8 mouse cellular contexts compared by ENCODE assay signal in genomic region chr9:20898511-20899073, GRCm38 (mm10). TPM values are rescaled to one million over a fixed set of nuclear protein-coding genes. Genes with fewer than 3 reads are reported as not detected.
DNase-seq lines count a peak whose midpoint lies in the region; ATAC-seq lines count a peak whose summit lies in the region.

Gene Eif3g (minus strand): TSS chr9:20898623.

- peak within 1 kb of the TSS; percentile 87 for H3K4me2 ChIP-seq in hindbrain, embryonic 14.5 days (replicated peaks)

- DNase-seq in cerebellum, postnatal 36 days: peak; percentile 83 to 85
- peak; percentile 84 for DNase-seq in frontal cortex, postnatal 36 days (ENCODE audit: low spot score in 2 of 2)
- DNase-seq in hindbrain, embryonic 14.5 days (ENCODE audit: low spot score): peak; percentile 91
- peak; percentile 64 to 76 for DNase-seq in left cerebral cortex, adult 8-10 months (ENCODE audit: low spot score in 2 of 2)
- DNase-seq in right cerebral cortex, adult 2 months (ENCODE audit: low spot score in 2 of 2): peak; percentile 82 to 84
- DNase-seq in urinary bladder, postnatal 10 days (ENCODE audit: low spot score): peak; percentile 67

- peak within 1 kb of the TSS; percentile 90 for H3K4me3 ChIP-seq in hindbrain, embryonic 14.5 days (replicated peaks; ENCODE audit: low read length)
- H3K4me3 ChIP-seq in megakaryocyte, embryonic 14.5 days (replicated peaks): peak within 1 kb of the TSS; percentile 98

- peak; percentile 89 for ATAC-seq in activated CD4-positive, CD25-positive, alpha-beta regulatory T cell, adult 4 months
- ATAC-seq in hindbrain, embryonic 14.5 days (ENCODE audit: low FRiP score): peak; percentile 88

- H3K36me3 ChIP-seq in hindbrain, embryonic 14.5 days (replicated peaks; ENCODE audit: control insufficient read depth, insufficient read depth): peaks cover 34% of the 10 kb centered on the region
- H3K36me3 ChIP-seq in megakaryocyte, embryonic 14.5 days (replicated peaks; ENCODE audit: low read length): peaks cover 38% of the 10 kb centered on the region

- WGBS in hindbrain, embryonic 14.5 days: 5% methylated on average over 34 of the region's 34 CpGs

- peaks cover 9% of the 10 kb centered on the region for H3K4me1 ChIP-seq in hindbrain, embryonic 14.5 days (replicated peaks; ENCODE audit: control insufficient read depth, insufficient read depth, low read length)
- H3K4me1 ChIP-seq in megakaryocyte, embryonic 14.5 days: peaks cover 63% of the 10 kb centered on the region

- no peaks in the 10 kb centered on the region for H3K27me3 ChIP-seq in hindbrain, embryonic 14.5 days (ENCODE audit: control insufficient read depth, insufficient read depth, low read length)
- no peaks in the 10 kb centered on the region for H3K27me3 ChIP-seq in megakaryocyte, embryonic 14.5 days (replicated peaks)

- H3K9ac ChIP-seq in hindbrain, embryonic 14.5 days: peak within 1 kb of the TSS; percentile 85

- H3K27ac ChIP-seq in hindbrain, embryonic 14.5 days: peak within 1 kb of the TSS; percentile 36

- no peaks in the 10 kb centered on the region for H3K9me3 ChIP-seq in hindbrain, embryonic 14.5 days (ENCODE audit: control insufficient read depth, low read length)
- no peaks in the 10 kb centered on the region for H3K9me3 ChIP-seq in megakaryocyte, embryonic 14.5 days

RNA-seq across cellular contexts. Expression of gene Eif3g, which starts in this region (rescaled TPM):
- 100 to 1,000 TPM; 190 to 235 TPM for polyA plus RNA-seq in activated CD4-positive, CD25-positive, alpha-beta regulatory T cell, adult 4 months (2017; shearing (Covaris generic))
- polyA plus RNA-seq in hindbrain, embryonic 14.5 days (2014; fragmentation: Nextera tagmentation; extraction: Ambion mirVana): 216 and 231 TPM in 2 replicates
- 100 to 1,000 TPM; 130 to 139 (median 136) TPM for total RNA-seq in left cerebral cortex, adult 8-10 months (2022)
- 300 and 342 TPM in 2 replicates for polyA plus RNA-seq in megakaryocyte, embryonic 14.5 days (2012; ENCODE audit: insufficient read depth, low replicate concordance)

Comparison
In these comparisons a context has a peak if more than half of its experiments do, and no peak if none do; other contexts are left out.
1. Peak in every context shown above with its lines: DNase-seq, ATAC-seq, H3K4me3 ChIP-seq and H3K27ac ChIP-seq.